Mouse (Mus musculus) G1E (cell line): ENCODE measurements at regions not wholly inside any gene's neighbourhood (a gene's known extent, or its start where the extent isn't known, plus 50 kb on each side); places are given as distances from the start of the nearest gene placed in this dataset.

Experiments
- CTCF ChIP-seq: IDR thresholded peaks from 2 replicates; pipeline ENCODE4 v1.5.1; 2012; ENCODE audit warnings: low read depth, low read length, inconsistent platforms, mixed read lengths
- GATA1 ChIP-seq: IDR thresholded peaks from 2 replicates; pipeline ENCODE4 v1.6.1; 2012; ENCODE audit warnings: borderline replicate concordance, low read length, inconsistent platforms, mixed read lengths
- GATA2 ChIP-seq: IDR thresholded peaks from 2 replicates; pipeline ENCODE4 v1.6.1; 2012; ENCODE audit warnings: low read depth, low read length, inconsistent platforms, borderline replicate concordance
- POLR2AphosphoS5 ChIP-seq: IDR thresholded peaks from 2 replicates; pipeline ENCODE4 v1.6.1; 2012; ENCODE audit warnings: low read depth, low read length, inconsistent platforms; ENCODE audit not compliant: insufficient replicate concordance

DNA sequence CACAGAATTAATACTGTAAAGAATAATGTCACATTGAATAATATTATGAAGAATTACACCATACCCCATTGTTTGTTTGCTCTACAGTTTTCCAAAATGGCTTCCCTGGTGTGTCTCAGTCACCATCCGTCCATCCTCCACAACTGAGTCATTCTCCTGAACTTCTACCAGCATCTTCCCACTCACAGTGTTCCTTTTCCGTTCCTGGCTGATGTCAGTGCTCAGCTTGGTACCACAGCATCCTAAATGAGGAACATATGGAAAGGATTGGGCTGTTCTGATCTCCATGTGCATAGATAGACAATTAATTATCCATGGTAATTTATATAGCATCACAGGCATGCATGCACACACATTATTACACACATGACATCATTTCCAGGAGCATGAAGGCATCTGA is 158.9 kb upstream of the Dnajc19 start:
- TF ChIP-seq GATA1 = no peak
- no peak for TF ChIP-seq CTCF
- no peak for TF ChIP-seq POLR2AphosphoS5
- no peak for TF ChIP-seq GATA2
